Mouse (Mus musculus): ENCODE measurements around the gene Slc15a2. TPM values are rescaled to one million over a fixed set of nuclear protein-coding genes. Genes with fewer than 3 reads are reported as not detected.

The Slc15a2 gene
- polyA plus RNA-seq, 1 experiment from 2014 or later = 12.7 TPM

- Histone ChIP-seq H3K4me2 (ENCODE audit: low read length) (no peak overlapping the region), H3K4me3 (replicated peaks; ENCODE audit: low read length) (no peak overlapping the region), H3K9ac (replicated peaks; ENCODE audit: low read depth, low read length) (no peak overlapping the region), H3K9me3 (ENCODE audit: control insufficient read depth, low read length) (no peaks in the 10 kb centered on the region), H3K4me1 (replicated peaks; ENCODE audit: control insufficient read depth, insufficient read depth, low read length) (no peaks in the 10 kb centered on the region), H3K27me3 (replicated peaks; ENCODE audit: control insufficient read depth, insufficient read depth, low read length) (no peaks in the 10 kb centered on the region), H3K27ac (ENCODE audit: low read length) (no peak overlapping the region), H3K36me3 (ENCODE audit: control insufficient read depth, insufficient read depth) (no peaks in the 10 kb centered on the region)
- 0 out of 2 replicates have a peak, but pooled peaks have one; percentile 33 for ATAC-seq
- WGBS = 26% methylated on average over 1 of the region's 1 CpGs
Measured at GRCm38 (mm10) chr16:36733827-36734226, 50.9 kb downstream of the Slc15a2 start.

GRCm38 (mm10) chr16:36732572-36732971 lies 52.2 kb downstream of the Slc15a2 start:
- no peak overlapping the region for H3K4me3 ChIP-seq (replicated peaks; ENCODE audit: low read length)
- H3K9ac ChIP-seq (replicated peaks; ENCODE audit: low read depth, low read length) = no peak overlapping the region
- no peaks in the 10 kb centered on the region for H3K27me3 ChIP-seq (replicated peaks; ENCODE audit: control insufficient read depth, insufficient read depth, low read length)
- no peaks in the 10 kb centered on the region for H3K4me1 ChIP-seq (replicated peaks; ENCODE audit: control insufficient read depth, insufficient read depth, low read length)
- H3K9me3 ChIP-seq (ENCODE audit: control insufficient read depth, low read length) = no peaks in the 10 kb centered on the region
- ATAC-seq = no peak
- H3K27ac ChIP-seq (ENCODE audit: low read length) = no peak overlapping the region
- H3K36me3 ChIP-seq (ENCODE audit: control insufficient read depth, insufficient read depth) = no peaks in the 10 kb centered on the region
- no peak overlapping the region for H3K4me2 ChIP-seq (ENCODE audit: low read length)

- no peak for ATAC-seq
- H3K4me1 ChIP-seq (replicated peaks; ENCODE audit: control insufficient read depth, insufficient read depth, low read length) = no peaks in the 10 kb centered on the region
- 89% methylated on average over 2 of the region's 2 CpGs for WGBS
- H3K27ac ChIP-seq (ENCODE audit: low read length) = no peak overlapping the region
- H3K9ac ChIP-seq (replicated peaks; ENCODE audit: low read depth, low read length) = no peak overlapping the region
- no peak overlapping the region for H3K4me2 ChIP-seq (ENCODE audit: low read length)
- H3K4me3 ChIP-seq (replicated peaks; ENCODE audit: low read length) = no peak overlapping the region
- no peaks in the 10 kb centered on the region for H3K36me3 ChIP-seq (ENCODE audit: control insufficient read depth, insufficient read depth)
- no peaks in the 10 kb centered on the region for H3K27me3 ChIP-seq (replicated peaks; ENCODE audit: control insufficient read depth, insufficient read depth, low read length)
- H3K9me3 ChIP-seq (ENCODE audit: control insufficient read depth, low read length) = no peaks in the 10 kb centered on the region
Measured at GRCm38 (mm10) chr16:36728959-36729358, 55.8 kb downstream of the Slc15a2 start.

- no peaks in the 10 kb centered on the region for H3K36me3 ChIP-seq (ENCODE audit: control insufficient read depth, insufficient read depth)
- H3K9me3 ChIP-seq (ENCODE audit: control insufficient read depth, low read length) = no peaks in the 10 kb centered on the region
- no peak for ATAC-seq
- H3K4me3 ChIP-seq (replicated peaks; ENCODE audit: low read length) = no peak overlapping the region
- H3K27ac ChIP-seq (ENCODE audit: low read length) = no peak overlapping the region
- WGBS = 54% methylated on average over 3 of the region's 3 CpGs
- no peak overlapping the region for H3K9ac ChIP-seq (replicated peaks; ENCODE audit: low read depth, low read length)
- H3K4me2 ChIP-seq (ENCODE audit: low read length) = no peak overlapping the region
- no peaks in the 10 kb centered on the region for H3K4me1 ChIP-seq (replicated peaks; ENCODE audit: control insufficient read depth, insufficient read depth, low read length)
- no peaks in the 10 kb centered on the region for H3K27me3 ChIP-seq (replicated peaks; ENCODE audit: control insufficient read depth, insufficient read depth, low read length)
Measured at GRCm38 (mm10) chr16:36723880-36724443, 60.8 kb downstream of the Slc15a2 start.

- Histone ChIP-seq H3K9me3 (ENCODE audit: control insufficient read depth, low read length) (no peaks in the 10 kb centered on the region), H3K4me1 (replicated peaks; ENCODE audit: control insufficient read depth, insufficient read depth, low read length) (no peaks in the 10 kb centered on the region), H3K9ac (replicated peaks; ENCODE audit: low read depth, low read length) (no peak overlapping the region), H3K4me3 (replicated peaks; ENCODE audit: low read length) (no peak overlapping the region), H3K27ac (ENCODE audit: low read length) (no peak overlapping the region), H3K36me3 (ENCODE audit: control insufficient read depth, insufficient read depth) (no peaks in the 10 kb centered on the region), H3K4me2 (ENCODE audit: low read length) (no peak overlapping the region), H3K27me3 (replicated peaks; ENCODE audit: control insufficient read depth, insufficient read depth, low read length) (no peaks in the 10 kb centered on the region)
- no peak for ATAC-seq
- 23% methylated on average over 4 of the region's 4 CpGs for WGBS
Measured at GRCm38 (mm10) chr16:36722739-36723138, 62.0 kb downstream of the Slc15a2 start.

- Histone ChIP-seq H3K4me1 (replicated peaks; ENCODE audit: control insufficient read depth, insufficient read depth, low read length) (no peaks in the 10 kb centered on the region), H3K9ac (replicated peaks; ENCODE audit: low read depth, low read length) (no peak overlapping the region), H3K4me2 (ENCODE audit: low read length) (no peak overlapping the region), H3K27ac (ENCODE audit: low read length) (no peak overlapping the region), H3K4me3 (replicated peaks; ENCODE audit: low read length) (no peak overlapping the region), H3K27me3 (replicated peaks; ENCODE audit: control insufficient read depth, insufficient read depth, low read length) (no peaks in the 10 kb centered on the region), H3K36me3 (ENCODE audit: control insufficient read depth, insufficient read depth) (no peaks in the 10 kb centered on the region), H3K9me3 (ENCODE audit: control insufficient read depth, low read length) (no peaks in the 10 kb centered on the region)
- ATAC-seq = peak; percentile 43; the same call in 1 of the 2 replicates
- 46% methylated on average over 13 of the region's 13 CpGs for WGBS
Measured at GRCm38 (mm10) chr16:36720194-36721055, 64.3 kb downstream of the Slc15a2 start.

- Histone ChIP-seq H3K27ac (ENCODE audit: low read length) (no peak overlapping the region), H3K9me3 (ENCODE audit: control insufficient read depth, low read length) (no peaks in the 10 kb centered on the region), H3K4me3 (replicated peaks; ENCODE audit: low read length) (no peak overlapping the region), H3K4me1 (replicated peaks; ENCODE audit: control insufficient read depth, insufficient read depth, low read length) (no peaks in the 10 kb centered on the region), H3K9ac (replicated peaks; ENCODE audit: low read depth, low read length) (no peak overlapping the region), H3K36me3 (ENCODE audit: control insufficient read depth, insufficient read depth) (no peaks in the 10 kb centered on the region), H3K27me3 (replicated peaks; ENCODE audit: control insufficient read depth, insufficient read depth, low read length) (no peaks in the 10 kb centered on the region), H3K4me2 (ENCODE audit: low read length) (no peak overlapping the region)
- no peak for ATAC-seq
Measured at GRCm38 (mm10) chr16:36718637-36719036, 66.1 kb downstream of the Slc15a2 start.

GRCm38 (mm10) chr16:36717481-36717880 lies 67.3 kb downstream of the Slc15a2 start:
- WGBS = 89% methylated on average over 4 of the region's 4 CpGs
- no peak overlapping the region for H3K9ac ChIP-seq (replicated peaks; ENCODE audit: low read depth, low read length)

GRCm38 (mm10) chr16:36711760-36712159 lies 73.0 kb downstream of the Slc15a2 start:
- H3K4me2 ChIP-seq (ENCODE audit: low read length) = no peak overlapping the region
- H3K27me3 ChIP-seq (replicated peaks; ENCODE audit: control insufficient read depth, insufficient read depth, low read length) = no peaks in the 10 kb centered on the region
- ATAC-seq = no peak
- no peaks in the 10 kb centered on the region for H3K9me3 ChIP-seq (ENCODE audit: control insufficient read depth, low read length)
- no peak overlapping the region for H3K9ac ChIP-seq (replicated peaks; ENCODE audit: low read depth, low read length)
- H3K4me1 ChIP-seq (replicated peaks; ENCODE audit: control insufficient read depth, insufficient read depth, low read length) = no peaks in the 10 kb centered on the region
- no peaks in the 10 kb centered on the region for H3K36me3 ChIP-seq (ENCODE audit: control insufficient read depth, insufficient read depth)
- no peak overlapping the region for H3K4me3 ChIP-seq (replicated peaks; ENCODE audit: low read length)
- H3K27ac ChIP-seq (ENCODE audit: low read length) = no peak overlapping the region
- WGBS = 91% methylated on average over 12 of the region's 12 CpGs

More at GRCm38 (mm10) chr16:36717481-36717880, 67.3 kb downstream of the Slc15a2 start:
- Histone ChIP-seq H3K36me3 (ENCODE audit: control insufficient read depth, insufficient read depth) (no peaks in the 10 kb centered on the region), H3K4me2 (ENCODE audit: low read length) (no peak overlapping the region), H3K4me3 (replicated peaks; ENCODE audit: low read length) (no peak overlapping the region), H3K27me3 (replicated peaks; ENCODE audit: control insufficient read depth, insufficient read depth, low read length) (no peaks in the 10 kb centered on the region), H3K9me3 (ENCODE audit: control insufficient read depth, low read length) (no peaks in the 10 kb centered on the region), H3K27ac (ENCODE audit: low read length) (no peak overlapping the region), H3K4me1 (replicated peaks; ENCODE audit: control insufficient read depth, insufficient read depth, low read length) (no peaks in the 10 kb centered on the region)
- no peak for ATAC-seq

Data from forebrain, embryonic 16.5 days (tissue).